Mouse (Mus musculus) CH12.LX (cell line): ENCODE data around the gene Itgbl1. TPM values are rescaled to one million over a fixed set of nuclear protein-coding genes. Genes with fewer than 3 reads are reported as not detected.

Source experiments
- DNase-seq: peaks from one replicate; pipeline ENCODE4 v3.0.0-alpha.2; 2013; ENCODE audit errors: extremely low read depth
- H3K27ac ChIP-seq: 2 replicates; pipeline ENCODE4 v1.5.1; 2012; ENCODE audit warnings: low read depth, mild to moderate bottlenecking, control low read depth, moderate library complexity; ENCODE audit not compliant: insufficient read depth
- H3K27me3 ChIP-seq: replicated peaks from 2 replicates; pipeline ENCODE3; 2012; ENCODE audit warnings: inconsistent platforms
- H3K36me3 ChIP-seq, 2 experiments: replicated peaks in 1 of 2; 2 replicates each; pipeline versions ENCODE3 to v1.6.1; 2012; ENCODE audit warnings: inconsistent platforms in 1 of 2, low read length in 1 of 2, mild to moderate bottlenecking in 1 of 2, mixed read lengths in 1 of 2, moderate library complexity in 1 of 2; ENCODE audit not compliant: control insufficient read depth in 1 of 2, insufficient read depth in 1 of 2
- H3K4me1 ChIP-seq, 2 experiments: 2 replicates each; pipeline ENCODE4 v1.6.1; 2012; ENCODE audit warnings: inconsistent platforms in 1 of 2, moderate library complexity in 1 of 2; ENCODE audit not compliant: insufficient read depth in 2 of 2, control insufficient read depth in 1 of 2
- H3K4me2 ChIP-seq: 2 replicates; pipeline ENCODE4 v1.6.1; 2012; ENCODE audit warnings: low read depth, mild to moderate bottlenecking, control low read depth; ENCODE audit not compliant: poor library complexity, insufficient read depth, severe bottlenecking
- H3K4me3 ChIP-seq, 3 experiments: fragments of 150-350 bp in 1 of 3; sonication (generic) in 1 of 3; replicated peaks in 1 of 3; 2 replicates each; pipeline versions ENCODE3 to v1.5.1; 2011 to 2012; ENCODE audit warnings: low read depth in 2 of 3, low read length in 2 of 3, mild to moderate bottlenecking in 2 of 3, moderate library complexity in 2 of 3, control low read depth in 1 of 3, improper control_type of control experiment in 1 of 3, inconsistent platforms in 1 of 3, mixed read lengths in 1 of 3; ENCODE audit not compliant: poor library complexity in 1 of 3
- H3K79me2 ChIP-seq: replicated peaks from 2 replicates; pipeline ENCODE4 v1.6.1; 2012; ENCODE audit warnings: mild to moderate bottlenecking, moderate library complexity; ENCODE audit not compliant: control insufficient read depth, poor library complexity, insufficient read depth, severe bottlenecking; ENCODE audit errors: extremely low read depth
- H3K9ac ChIP-seq: 2 replicates; pipeline ENCODE4 v1.6.1; 2012; ENCODE audit warnings: low read depth, mild to moderate bottlenecking, control low read depth, moderate library complexity; ENCODE audit not compliant: insufficient read depth
- H3K9me3 ChIP-seq: replicated peaks from 2 replicates; pipeline ENCODE3; 2012; ENCODE audit warnings: low read length, inconsistent platforms, mixed read lengths
- CHD1 ChIP-seq: IDR thresholded peaks from 2 replicates; pipeline ENCODE4 v1.6.1; 2012; ENCODE audit warnings: low read depth, low read length, improper control_type of control experiment, inconsistent platforms
- EP300 ChIP-seq: IDR thresholded peaks from 2 replicates; pipeline ENCODE4 v1.6.1; 2011; ENCODE audit warnings: low read length, improper control_type of control experiment
- ETS1 ChIP-seq: conservative IDR thresholded peaks from 2 replicates; pipeline ENCODE4 v1.6.1; 2012; ENCODE audit warnings: low read depth, mild to moderate bottlenecking, inconsistent platforms, low read length, improper control_type of control experiment, moderate library complexity
- GABPA ChIP-seq: IDR thresholded peaks from 2 replicates; pipeline ENCODE4 v1.6.1; 2012; ENCODE audit warnings: low read depth, low read length, improper control_type of control experiment, inconsistent platforms; ENCODE audit not compliant: insufficient replicate concordance
- JUN ChIP-seq: IDR thresholded peaks from 2 replicates; pipeline ENCODE4 v1.6.1; 2011; ENCODE audit warnings: low read depth, mild to moderate bottlenecking, low read length, improper control_type of control experiment, moderate library complexity; ENCODE audit not compliant: insufficient read depth
- JUND ChIP-seq: conservative IDR thresholded peaks from 2 replicates; pipeline ENCODE4 v1.6.1; 2011; ENCODE audit warnings: low read depth, low read length, improper control_type of control experiment
- MXI1 ChIP-seq: IDR thresholded peaks from 2 replicates; pipeline ENCODE4 v1.6.1; 2011; ENCODE audit warnings: mild to moderate bottlenecking, low read depth, low read length, improper control_type of control experiment
- POLR2A ChIP-seq: IDR thresholded peaks from 2 replicates; pipeline ENCODE4 v1.6.1; 2011; ENCODE audit warnings: low read depth, mild to moderate bottlenecking, improper control_type of control experiment, low read length
- RCOR1 ChIP-seq: conservative IDR thresholded peaks from 2 replicates; pipeline ENCODE4 v1.6.1; 2012; ENCODE audit warnings: low read depth, mild to moderate bottlenecking, inconsistent platforms, low read length, improper control_type of control experiment
- SIN3A ChIP-seq: IDR thresholded peaks from 2 replicates; pipeline ENCODE4 v1.6.1; 2012; ENCODE audit warnings: low read length, improper control_type of control experiment, inconsistent platforms
- TCF12 ChIP-seq: IDR thresholded peaks from 2 replicates; pipeline ENCODE4 v1.6.1; 2014; ENCODE audit warnings: low read depth, mild to moderate bottlenecking, inconsistent platforms, low read length, improper control_type of control experiment
- UBTF ChIP-seq: IDR thresholded peaks from 2 replicates; pipeline ENCODE4 v1.6.1; 2012; ENCODE audit warnings: low read depth, mild to moderate bottlenecking, inconsistent platforms, low read length, improper control_type of control experiment, moderate library complexity
- ZMIZ1 ChIP-seq: IDR thresholded peaks from 2 replicates; pipeline ENCODE4 v1.6.1; 2012; ENCODE audit warnings: low read depth, mild to moderate bottlenecking, inconsistent platforms, low read length, improper control_type of control experiment
- ZNF384 ChIP-seq: IDR thresholded peaks from 2 replicates; pipeline ENCODE4 v1.6.1; 2012; ENCODE audit warnings: low read depth, low read length, improper control_type of control experiment, inconsistent platforms
- dilution Hi-C: fragments of 300-500 bp; cut with MboI; formaldehyde crosslinking; loops from 2 replicates; pipeline ENCODE4 v1.14.3; 2020; ENCODE audit warnings: low sequenced_read_pairs; ENCODE audit not compliant: extremely low pct_unique_long_range_greater_than_20kb, extremely low pct_ligation_motif_present
- in situ Hi-C: fragments of 300-500 bp; cut with MboI; formaldehyde crosslinking; loops from 3 replicates; pipeline ENCODE4 v1.14.3; 2019; ENCODE audit warnings: low sequenced_read_pairs, low pct_ligation_motif_present, low pct_unique_long_range_greater_than_20kb, mixed read lengths
- polyA plus RNA-seq: library from polyadenylated mRNA; unstranded; fragments of >175 nt; gene quantifications from 2 replicates; pipeline ENCODE4 v1.2.1, GENCODE M21; 2012; ENCODE audit warnings: low read depth; ENCODE audit not compliant: insufficient read length
- total RNA-seq, 2 experiments: library from RNA; depleted of rRNA; stranded (reverse); fragments of 300-350 nt in 1 of 2; fragments of >200 nt in 1 of 2; gene quantifications; 2 replicates each; pipeline ENCODE4 v1.2.3; 2012 to 2014

Itgbl1 gene
- total and polyA plus RNA-seq, 3 experiments: not detected

DNA sequence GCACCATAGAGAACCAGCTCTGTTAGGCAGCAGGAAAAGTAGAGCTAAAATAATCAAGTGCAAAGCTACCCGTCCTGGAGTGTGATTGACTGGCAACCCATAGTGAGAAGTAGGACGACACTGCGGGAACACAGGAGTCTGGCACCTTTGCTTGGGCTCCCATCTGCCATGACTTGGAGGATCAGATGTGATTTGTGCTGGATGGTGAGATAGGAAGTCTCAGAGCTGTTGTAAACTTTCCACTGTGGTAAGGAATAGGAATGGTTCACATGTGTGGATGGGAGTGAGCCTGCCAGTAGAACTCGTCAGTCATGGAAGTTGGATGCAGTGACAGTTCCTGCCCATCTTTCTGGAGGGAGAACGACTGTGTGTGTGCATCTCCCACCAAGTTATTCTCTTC lies 177.9 kb downstream of the Itgbl1 start:
- H3K27ac ChIP-seq: no peak overlapping the region
- TF ChIP-seq ZMIZ1: no peak
- TF ChIP-seq ETS1: no peak
- no peak for TF ChIP-seq UBTF
- TF ChIP-seq POLR2A: no peak
- TF ChIP-seq, all 38 proteins: peak for 0
- in situ Hi-C loops: no loop called here

DNA sequence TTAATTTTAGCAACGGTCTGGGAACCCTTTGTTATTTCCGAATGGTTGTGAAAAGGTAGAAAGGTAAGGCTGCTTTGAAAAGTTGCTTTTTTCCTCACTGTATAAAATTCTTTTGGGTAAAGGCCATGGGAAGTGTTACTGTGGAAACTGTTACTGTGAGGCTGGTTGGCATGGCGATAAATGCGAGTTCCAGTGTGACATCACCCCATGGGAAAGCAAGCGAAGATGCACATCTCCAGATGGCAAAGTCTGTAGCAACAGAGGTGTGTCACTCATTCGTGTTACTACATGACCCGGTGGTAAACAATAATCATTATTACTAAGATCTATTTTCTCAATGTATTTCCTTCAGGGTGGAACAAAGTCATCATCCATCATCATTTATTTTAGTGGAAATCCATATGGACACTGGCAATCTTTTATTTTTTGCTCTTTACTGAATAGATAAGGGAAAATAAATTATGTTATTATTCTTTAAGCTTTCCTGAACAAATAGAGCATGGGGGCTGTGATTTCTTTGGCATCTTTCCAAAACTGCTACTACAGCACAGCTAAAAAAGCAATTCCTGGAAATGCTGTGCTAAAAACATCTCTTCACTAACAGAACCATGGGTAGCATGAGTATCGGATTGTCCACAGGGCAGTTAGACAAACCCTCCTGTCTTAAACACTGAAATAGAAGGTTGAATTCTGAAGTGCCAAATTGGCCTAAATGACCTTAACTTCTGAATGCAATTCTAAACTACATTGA lies 184.1 kb downstream of the Itgbl1 start:
- in situ Hi-C loops (no loop called here), dilution Hi-C loops (no loop called here)
- Histone ChIP-seq H3K4me3 (no peak overlapping the region), H3K9ac (no peak overlapping the region), H3K36me3 (no peaks in the 10 kb centered on the region), H3K27me3 (no peaks in the 10 kb centered on the region), H3K9me3 (no peaks in the 10 kb centered on the region), H3K4me2 (no peak overlapping the region), H3K27ac (no peak overlapping the region), H3K79me2 (no peaks in the 10 kb centered on the region), H3K4me1 (no peaks in the 10 kb centered on the region)
- no peak for TF ChIP-seq ZMIZ1
- no peak for TF ChIP-seq ETS1
- TF ChIP-seq JUND: no peak
- no peak for TF ChIP-seq SIN3A
- TF ChIP-seq GABPA: no peak
- no peak for TF ChIP-seq EP300
- TF ChIP-seq CHD1: no peak
- TF ChIP-seq ZNF384: no peak
- no peak for TF ChIP-seq RCOR1
- no peak for DNase-seq

More for the DNA sequence above, 177.9 kb downstream of the Itgbl1 start:
- dilution Hi-C loops: no loop called here
- H3K9ac ChIP-seq: no peak overlapping the region
- H3K79me2 ChIP-seq: no peaks in the 10 kb centered on the region
- no peak for DNase-seq
- no peaks in the 10 kb centered on the region for H3K36me3 ChIP-seq
- H3K4me2 ChIP-seq: no peak overlapping the region
- H3K9me3 ChIP-seq: no peaks in the 10 kb centered on the region
- H3K4me1 ChIP-seq: no peaks in the 10 kb centered on the region
- H3K4me3 ChIP-seq: no peak overlapping the region
- no peaks in the 10 kb centered on the region for H3K27me3 ChIP-seq

DNA sequence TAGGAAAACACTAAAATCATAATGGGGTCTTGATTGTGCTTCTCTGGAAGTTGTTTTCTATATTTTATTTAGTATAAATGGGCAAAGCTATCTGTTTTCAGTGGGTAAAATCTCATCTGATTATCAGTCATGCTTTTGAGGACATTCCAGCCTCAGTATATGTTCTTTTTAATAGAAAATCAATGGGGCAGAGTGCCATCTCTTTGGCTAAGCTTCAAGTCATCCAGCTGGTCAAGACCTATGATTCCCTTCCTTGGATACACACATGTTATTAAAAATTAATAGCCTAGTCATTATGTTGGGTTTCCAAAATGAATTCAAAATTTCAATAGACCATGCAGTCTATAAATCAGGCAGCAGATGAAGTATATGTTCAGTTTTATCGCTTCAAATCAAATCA lies 204.8 kb downstream of the Itgbl1 start:
- Histone ChIP-seq H3K36me3 (no peaks in the 10 kb centered on the region), H3K79me2 (no peaks in the 10 kb centered on the region), H3K9me3 (no peaks in the 10 kb centered on the region), H3K4me3 (no peak overlapping the region), H3K9ac (no peak overlapping the region), H3K4me1 (no peaks in the 10 kb centered on the region), H3K27me3 (no peaks in the 10 kb centered on the region), H3K27ac (no peak overlapping the region), H3K4me2 (no peak overlapping the region)
- in situ Hi-C loops (no loop called here), dilution Hi-C loops (no loop called here)
- no peak for DNase-seq
- TF ChIP-seq JUN: no peak
- TF ChIP-seq TCF12: no peak
- no peak for TF ChIP-seq POLR2A
- no peak for TF ChIP-seq MXI1
